Mouse (Mus musculus): ENCODE data around the gene Gm17374. TPM values are rescaled to one million over a fixed set of nuclear protein-coding genes. Genes with fewer than 3 reads are reported as not detected.
"Not testable (repeated sequence)": the region's sequence is repeated elsewhere in the genome, so short reads cannot be mapped to it uniquely, and the experiment has no call there.

Gene Gm17374
- total RNA-seq (2021): not detected

- not testable (repeated sequence) for DNase-seq (ENCODE audit: extremely low spot score in 1 of 2, low spot score in 1 of 2)
These were observed at the start of gene Gm17374 for GRCm38 (mm10) chr2:140151743-140152142. Gene Gm17374, plus strand, starts transcription at chr2:140152043.

GRCm38 (mm10) chr2:140104951-140105350, 46.9 kb upstream of the Gm17374 start:
- DNase-seq (ENCODE audit: extremely low spot score in 1 of 2, low spot score in 1 of 2): no peak

- no peak for DNase-seq (ENCODE audit: extremely low spot score in 1 of 2, low spot score in 1 of 2)
These were observed 44.2 kb upstream of the Gm17374 start for GRCm38 (mm10) chr2:140107641-140108040.

GRCm38 (mm10) chr2:140108945-140109344, 42.9 kb upstream of the Gm17374 start:
- no peak for DNase-seq (ENCODE audit: extremely low spot score in 1 of 2, low spot score in 1 of 2)

- peak in 1 of 2 experiments; percentile 13 for DNase-seq (ENCODE audit: extremely low spot score in 1 of 2, low spot score in 1 of 2)
These were observed 38.0 kb upstream of the Gm17374 start for GRCm38 (mm10) chr2:140113851-140114250.

GRCm38 (mm10) chr2:140125516-140125915, 26.3 kb upstream of the Gm17374 start:
- DNase-seq (ENCODE audit: extremely low spot score in 1 of 2, low spot score in 1 of 2): no peak

GRCm38 (mm10) chr2:140159186-140159730, 7.4 kb downstream of the Gm17374 start:
- DNase-seq (ENCODE audit: extremely low spot score in 1 of 2, low spot score in 1 of 2): no peak

- DNase-seq (ENCODE audit: extremely low spot score in 1 of 2, low spot score in 1 of 2): no peak
These were observed 11.6 kb downstream of the Gm17374 start for GRCm38 (mm10) chr2:140163351-140163854.

- no peak for DNase-seq (ENCODE audit: extremely low spot score in 1 of 2, low spot score in 1 of 2)
These were observed 17.2 kb downstream of the Gm17374 start for GRCm38 (mm10) chr2:140169057-140169456.

- peak; percentile 93 to 97 for DNase-seq (ENCODE audit: extremely low spot score in 1 of 2, low spot score in 1 of 2)
These were observed 18.4 kb downstream of the Gm17374 start, which contains the start of the genes Esf1 and Ndufaf5 for GRCm38 (mm10) chr2:140170127-140170802. Gene Esf1, minus strand, starts transcription at chr2:140170564. Gene Ndufaf5, plus strand, starts transcription at chr2:140170649.

- no peak for DNase-seq (ENCODE audit: extremely low spot score in 1 of 2, low spot score in 1 of 2)
These were observed 19.1 kb downstream of the Gm17374 start for GRCm38 (mm10) chr2:140170803-140171553.

GRCm38 (mm10) chr2:140185685-140186210, 33.9 kb downstream of the Gm17374 start:
- not testable (repeated sequence) for DNase-seq (ENCODE audit: extremely low spot score in 1 of 2, low spot score in 1 of 2)

- DNase-seq (ENCODE audit: extremely low spot score in 1 of 2, low spot score in 1 of 2): no peak
These were observed 48.9 kb downstream of the Gm17374 start for GRCm38 (mm10) chr2:140200713-140201112.

GRCm38 (mm10) chr2:140202573-140202972, 50.7 kb downstream of the Gm17374 start:
- DNase-seq (ENCODE audit: extremely low spot score in 1 of 2, low spot score in 1 of 2): no peak

Other genes starting within 250 kb of the Gm17374 start
- gene Tasp1, start 85.2 kb upstream of the Gm17374 start, total RNA-seq (2021): 10 to 100 TPM; 27.5 to 30.8 TPM
- gene Esf1, start 18.5 kb downstream of the Gm17374 start, total RNA-seq (2021): 10 to 100 TPM; 17.4 to 20.5 TPM
- gene Ndufaf5, start 18.6 kb downstream of the Gm17374 start, total RNA-seq (2021): 10 to 100 TPM; 47.9 to 49.8 TPM
- not detected for gene Sel1l2, start 237.7 kb downstream of the Gm17374 start, total RNA-seq (2021)
- 10 to 100 TPM; 47.1 to 47.2 TPM for gene Macrod2, start 243.3 kb downstream of the Gm17374 start, total RNA-seq (2021)

Measured in layer of hippocampus, postnatal 25 days (tissue).